Mouse (Mus musculus) lung, embryonic 14.5 days (tissue): Measurements from ENCODE around the gene Ripor2. TPM values are rescaled to one million over a fixed set of nuclear protein-coding genes. Genes with fewer than 3 reads are reported as not detected.

Source experiments
- ATAC-seq: fragments of 200-750 bp; cut with Nextera tagmentation; 2 replicates; pipeline ENCODE4 v1.8.0; 2017; ENCODE audit warnings: mild to moderate bottlenecking, moderate TSS enrichment, moderate library complexity; ENCODE audit not compliant: insufficient read depth
- DNase-seq: peaks from one replicate; pipeline ENCODE4 v3.0.0-alpha.2; 2015
- H3K27ac ChIP-seq: fragments of 300-500 bp; sonication (generic); 2 replicates; pipeline ENCODE4 v1.5.1; 2014; ENCODE audit warnings: low read depth, mild to moderate bottlenecking, moderate library complexity
- H3K27me3 ChIP-seq: fragments of 300-500 bp; sonication (generic); 2 replicates; pipeline ENCODE4 v1.6.1; 2014; ENCODE audit warnings: low read length, control low read depth; ENCODE audit not compliant: insufficient read depth
- H3K36me3 ChIP-seq: fragments of 300-500 bp; sonication (generic); 2 replicates; pipeline ENCODE4 v1.6.1; 2014; ENCODE audit warnings: control low read depth; ENCODE audit not compliant: insufficient read depth
- H3K4me1 ChIP-seq: fragments of 300-500 bp; sonication (generic); 2 replicates; pipeline ENCODE4 v1.6.1; 2014; ENCODE audit warnings: antibody characterized with exemption, control low read depth; ENCODE audit not compliant: insufficient read depth
- H3K4me2 ChIP-seq: fragments of 300-500 bp; sonication (generic); 2 replicates; pipeline ENCODE4 v1.6.1; 2014; ENCODE audit warnings: mild to moderate bottlenecking
- H3K4me3 ChIP-seq: fragments of 300-500 bp; sonication (generic); 2 replicates; pipeline ENCODE4 v1.5.1; 2014; ENCODE audit warnings: low read depth, low read length
- H3K9ac ChIP-seq: fragments of 300-500 bp; sonication (generic); 2 replicates; pipeline ENCODE4 v1.6.1; 2014
- H3K9me3 ChIP-seq: fragments of 300-500 bp; sonication (generic); 2 replicates; pipeline ENCODE4 v1.6.1; 2016; ENCODE audit warnings: low read depth, low read length, control low read depth
- CTCF ChIP-seq: IDR thresholded peaks from 2 replicates; pipeline ENCODE4 v1.5.1; 2016; ENCODE audit warnings: antibody characterized with exemption, low read depth
- WGBS: fragments of 180-500 bp; shearing (Covaris S2); extraction: QIAGEN DNeasy Blood & Tissue Kit; methylation state at CpG from one replicate; pipeline ENCODE4 v1.1.7; 2014; 5-methylcytosine and 5-hydroxymethylcytosine counted together
- polyA plus RNA-seq: library from polyadenylated mRNA; unstranded; fragments of >200 nt; fragmentation: Nextera tagmentation; extraction: Ambion mirVana; gene quantifications from 2 replicates; pipeline ENCODE4 v1.2.1, GENCODE M21; 2014

Gene Ripor2
- polyA plus RNA-seq, 1 experiment from 2014 or later = 5.6 TPM

GRCm38 (mm10) chr13:24639215-24640165 is 57.5 kb downstream of the Ripor2 start:
- H3K4me2 ChIP-seq = peak overlapping the region; percentile 100
- peak overlapping the region; percentile 58 for H3K9ac ChIP-seq
- WGBS = 14% methylated on average over 22 of the region's 22 CpGs
- H3K36me3 ChIP-seq = no peaks in the 10 kb centered on the region
- ATAC-seq (no peak), DNase-seq (peak; percentile 33)
- peak overlapping the region; percentile 59 for H3K4me3 ChIP-seq
- TF ChIP-seq CTCF = no peak
- H3K9me3 ChIP-seq = no peaks in the 10 kb centered on the region
- peaks cover 17% of the 10 kb centered on the region; the same call in 1 of the 2 replicates for H3K4me1 ChIP-seq
- H3K27ac ChIP-seq = 0 out of 2 replicates have a peak overlapping the region, but pooled peaks have one; percentile 34
- 0 out of 2 replicates have a peak, but pooled peaks cover 4% of the 10 kb centered on the region for H3K27me3 ChIP-seq

GRCm38 (mm10) chr13:24640166-24640560 is 58.2 kb downstream of the Ripor2 start:
- WGBS = 50% methylated on average over 4 of the region's 4 CpGs
- no peak for DNase-seq
- H3K9ac ChIP-seq = no peak overlapping the region
- no peak for ATAC-seq
- no peaks in the 10 kb centered on the region for H3K9me3 ChIP-seq
- 0 out of 2 replicates have a peak overlapping the region, but pooled peaks have one; percentile 34 for H3K27ac ChIP-seq
- peaks cover 17% of the 10 kb centered on the region; the same call in 1 of the 2 replicates for H3K4me1 ChIP-seq
- no peak overlapping the region for H3K4me3 ChIP-seq
- H3K36me3 ChIP-seq = no peaks in the 10 kb centered on the region
- peak overlapping the region; percentile 100; the same call in 1 of the 2 replicates for H3K4me2 ChIP-seq
- H3K27me3 ChIP-seq = 0 out of 2 replicates have a peak, but pooled peaks cover 4% of the 10 kb centered on the region
- no peak for TF ChIP-seq CTCF

- WGBS = 74% methylated on average over 3 of the region's 3 CpGs
- TF ChIP-seq CTCF = no peak
- Histone ChIP-seq H3K9me3 (no peaks in the 10 kb centered on the region), H3K4me1 (peaks cover 17% of the 10 kb centered on the region; the same call in 1 of the 2 replicates), H3K27ac (no peak overlapping the region), H3K36me3 (no peaks in the 10 kb centered on the region), H3K4me3 (no peak overlapping the region), H3K27me3 (0 out of 2 replicates have a peak, but pooled peaks cover 4% of the 10 kb centered on the region), H3K4me2 (no peak overlapping the region; the same call in 1 of the 2 replicates), H3K9ac (no peak overlapping the region)
- DNase-seq (no peak), ATAC-seq (no peak)
Measured at GRCm38 (mm10) chr13:24640836-24641385, 58.9 kb downstream of the Ripor2 start.

GRCm38 (mm10) chr13:24641491-24642430 is 59.8 kb downstream of the Ripor2 start:
- Histone ChIP-seq H3K4me1 (peaks cover 17% of the 10 kb centered on the region; the same call in 1 of the 2 replicates), H3K36me3 (no peaks in the 10 kb centered on the region), H3K4me2 (no peak overlapping the region), H3K4me3 (no peak overlapping the region), H3K27ac (no peak overlapping the region), H3K27me3 (0 out of 2 replicates have a peak, but pooled peaks cover 4% of the 10 kb centered on the region), H3K9ac (no peak overlapping the region), H3K9me3 (no peaks in the 10 kb centered on the region)
- 55% methylated on average over 7 of the region's 7 CpGs for WGBS
- ATAC-seq (no peak), DNase-seq (no peak)
- no peak for TF ChIP-seq CTCF

GRCm38 (mm10) chr13:24645146-24645545 is 63.2 kb downstream of the Ripor2 start:
- H3K9me3 ChIP-seq = no peaks in the 10 kb centered on the region
- WGBS = 69% methylated on average over 3 of the region's 3 CpGs
- no peak for TF ChIP-seq CTCF
- H3K4me3 ChIP-seq = no peak overlapping the region
- ATAC-seq = no peak
- no peak for DNase-seq
- H3K9ac ChIP-seq = no peak overlapping the region
- no peak overlapping the region for H3K27ac ChIP-seq
- no peaks in the 10 kb centered on the region for H3K36me3 ChIP-seq
- no peaks in the 10 kb centered on the region for H3K27me3 ChIP-seq
- no peak overlapping the region for H3K4me2 ChIP-seq
- H3K4me1 ChIP-seq = peaks cover 9% of the 10 kb centered on the region; the same call in 1 of the 2 replicates

GRCm38 (mm10) chr13:24646324-24646723 is 64.3 kb downstream of the Ripor2 start:
- H3K9ac ChIP-seq = no peak overlapping the region
- TF ChIP-seq CTCF = no peak
- ATAC-seq (no peak), DNase-seq (no peak)
- no peak overlapping the region for H3K27ac ChIP-seq
- no peaks in the 10 kb centered on the region for H3K27me3 ChIP-seq
- no peak overlapping the region for H3K4me2 ChIP-seq
- no peaks in the 10 kb centered on the region for H3K9me3 ChIP-seq
- H3K4me1 ChIP-seq = peaks cover 9% of the 10 kb centered on the region; the same call in 1 of the 2 replicates
- no peaks in the 10 kb centered on the region for H3K36me3 ChIP-seq
- WGBS = 67% methylated on average over 3 of the region's 3 CpGs
- H3K4me3 ChIP-seq = no peak overlapping the region
